Mouse (Mus musculus): ENCODE measurements around the gene Srgap2.

DNA sequence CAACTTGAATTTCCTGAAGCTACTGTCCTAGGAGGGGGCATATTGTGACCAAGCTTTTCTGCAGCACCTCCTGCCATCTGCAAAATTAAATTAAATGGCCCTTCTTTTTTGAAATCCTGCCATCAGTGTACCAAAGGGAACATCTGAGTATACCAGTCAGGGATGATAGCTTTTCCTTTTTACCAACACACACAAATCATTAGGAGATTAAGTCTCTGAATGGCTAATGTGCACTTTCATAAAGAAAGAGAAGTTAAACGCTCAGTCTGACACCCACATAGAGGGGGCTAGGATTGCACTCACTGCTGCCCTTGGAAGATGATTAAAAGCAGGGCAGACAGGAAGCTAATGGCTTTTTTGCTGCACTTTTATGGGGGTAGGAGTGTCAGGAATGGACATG, 73.8 kb downstream of the Srgap2 start:
- TF ChIP-seq CTCF (IDR thresholded peaks at IDR 0.05; ENCODE audit: low read depth, low read length) (no peak), POLR2A (IDR thresholded peaks at IDR 0.05; ENCODE audit: extremely low read depth, insufficient read depth, low read length) (no peak)
